Mouse (Mus musculus): ENCODE data around the gene Chrna5.

- TF ChIP-seq CTCF (IDR thresholded peaks at IDR 0.05; ENCODE audit: low read depth, low read length) (no peak), POLR2AphosphoS5 (IDR thresholded peaks at IDR 0.05; ENCODE audit: insufficient replicate concordance, low read depth, low read length) (no peak)
These were observed 861 bp downstream of the Chrna5 start for GRCm38 (mm10) chr9:54981291-54982191.

Measured in G1E (cell line).